10 mouse cellular contexts compared by ENCODE assay signal in the genomic region with DNA sequence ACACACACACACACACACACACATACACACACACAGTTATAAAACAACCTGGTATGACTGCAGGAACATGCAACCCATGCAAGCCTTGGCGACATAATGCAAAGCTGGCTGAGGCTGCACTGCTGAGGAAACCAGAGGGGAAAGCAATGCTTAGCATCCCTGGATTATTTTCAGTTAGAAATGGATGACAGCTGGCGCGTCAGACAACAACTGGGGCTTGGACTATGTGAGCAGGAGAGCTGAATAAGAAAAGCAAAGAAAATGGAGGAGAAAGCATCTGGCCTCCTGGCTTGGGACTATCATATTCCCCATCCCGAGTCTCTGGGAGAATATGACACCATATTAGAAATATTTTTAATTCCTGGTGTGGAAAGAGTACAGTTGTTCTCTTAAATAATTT. TPM values are rescaled to one million over a fixed set of nuclear protein-coding genes. Genes with fewer than 3 reads are reported as not detected.
DNase-seq lines count a peak whose midpoint lies in the region; ATAC-seq lines count a peak whose summit lies in the region.
"Had no signal": no experiment of that assay in that cellular context is flagged by ENCODE, and none has a peak within 500 bp of the region (broad histone marks: within the 10 kb centered on the region; RNA-seq: fewer than 3 reads in every experiment).

No protein-coding gene starts in this region.

- H3K36me3 ChIP-seq in hindbrain, embryonic 12.5 days, result 0 out of 2 replicates have a peak, but pooled peaks cover 2% of the 10 kb centered on the region
- no peaks in the 10 kb centered on the region for H3K36me3 ChIP-seq in hindbrain, embryonic 14.5 days (replicated peaks; ENCODE audit: control insufficient read depth, insufficient read depth)
- H3K36me3 ChIP-seq in heart, embryonic 15.5 days, result no peaks in the 10 kb centered on the region

- H3K9ac ChIP-seq in hindbrain, embryonic 12.5 days, result no peak overlapping the region
- H3K9ac ChIP-seq in hindbrain, embryonic 14.5 days, result no peak overlapping the region
- no peak overlapping the region for H3K9ac ChIP-seq in heart, embryonic 15.5 days

- no peak overlapping the region for H3K4me3 ChIP-seq in hindbrain, embryonic 12.5 days
- H3K4me3 ChIP-seq in hindbrain, embryonic 14.5 days (replicated peaks; ENCODE audit: low read length), result no peak overlapping the region
- no peak overlapping the region for H3K4me3 ChIP-seq in heart, embryonic 15.5 days

- H3K4me2 ChIP-seq in hindbrain, embryonic 12.5 days (replicated peaks), result no peak overlapping the region
- no peak overlapping the region for H3K4me2 ChIP-seq in hindbrain, embryonic 14.5 days (replicated peaks)
- H3K4me2 ChIP-seq in heart, embryonic 15.5 days, result no peak overlapping the region

- H3K4me1 ChIP-seq in hindbrain, embryonic 12.5 days, result peaks cover 6% of the 10 kb centered on the region; the same call in 1 of the 2 replicates
- peaks cover 6% of the 10 kb centered on the region; the same call in 1 of the 2 replicates for H3K4me1 ChIP-seq in hindbrain, embryonic 14.5 days (replicated peaks; ENCODE audit: control insufficient read depth, insufficient read depth, low read length)
- peaks cover 8% of the 10 kb centered on the region for H3K4me1 ChIP-seq in heart, embryonic 15.5 days (replicated peaks)

- WGBS in hindbrain, embryonic 12.5 days, result 73% methylated on average over 4 of the region's 4 CpGs
- WGBS in hindbrain, embryonic 14.5 days, result 87% methylated on average over 4 of the region's 4 CpGs
- WGBS in heart, embryonic 15.5 days, result 75% methylated on average over 4 of the region's 4 CpGs

- no peak for DNase-seq in hindbrain, embryonic 14.5 days (ENCODE audit: low spot score)
- DNase-seq in right cerebral cortex, postnatal 14 days, result peak; percentile 8
- no peak for DNase-seq in right cerebral cortex, postnatal 36 days (ENCODE audit: low spot score in 2 of 2)
- DNase-seq in spleen, postnatal 36 days (ENCODE audit: low spot score in 2 of 2), result no peak
- no peak for DNase-seq in kidney, adult 8-10 months
- DNase-seq: adrenal gland, postnatal 10 days; cerebellum, postnatal 36 days had no signal

- H3K27ac ChIP-seq in hindbrain, embryonic 12.5 days, result peak overlapping the region; percentile 40; the same call in 1 of the 2 replicates
- H3K27ac ChIP-seq in hindbrain, embryonic 14.5 days, result no peak overlapping the region
- H3K27ac ChIP-seq in heart, embryonic 15.5 days, result peak overlapping the region; percentile 53

- no peak for ATAC-seq in hindbrain, embryonic 12.5 days (ENCODE audit: low FRiP score)
- no peak for ATAC-seq in hindbrain, embryonic 14.5 days (ENCODE audit: low FRiP score)
- no peak for ATAC-seq in heart, embryonic 15.5 days (replicated peaks; ENCODE audit: insufficient number of reproducible peaks, insufficient read depth, low FRiP score, low read depth)
- ATAC-seq: intestine, embryonic 16.5 days had no signal

- no peaks in the 10 kb centered on the region for H3K27me3 ChIP-seq in hindbrain, embryonic 12.5 days
- H3K27me3 ChIP-seq in hindbrain, embryonic 14.5 days (ENCODE audit: control insufficient read depth, insufficient read depth, low read length), result no peaks in the 10 kb centered on the region
- no peaks in the 10 kb centered on the region for H3K27me3 ChIP-seq in heart, embryonic 15.5 days

- no peaks in the 10 kb centered on the region for H3K9me3 ChIP-seq in hindbrain, embryonic 12.5 days (replicated peaks)
- H3K9me3 ChIP-seq in hindbrain, embryonic 14.5 days (ENCODE audit: control insufficient read depth, low read length), result no peaks in the 10 kb centered on the region
- no peaks in the 10 kb centered on the region for H3K9me3 ChIP-seq in heart, embryonic 15.5 days (replicated peaks)

RNA-seq across cellular contexts. Expression of a gene that starts 4.1 kb away (rescaled TPM):
- polyA plus RNA-seq in hindbrain, embryonic 12.5 days (2016; fragmentation: Nextera tagmentation; extraction: Ambion mirVana), result 8.4 and 14.4 TPM in 2 replicates
- 7.5 and 8.6 TPM in 2 replicates for polyA plus RNA-seq in hindbrain, embryonic 14.5 days (2014; fragmentation: Nextera tagmentation; extraction: Ambion mirVana)
- 8.7 and 9.8 TPM in 2 replicates for polyA plus RNA-seq in heart, embryonic 15.5 days (2015; fragmentation: Nextera tagmentation; extraction: Ambion mirVana)

RNA-seq across cellular contexts. Expression of a gene that starts 4.2 kb away (rescaled TPM):
- 168 and 188 TPM in 2 replicates for polyA plus RNA-seq in hindbrain, embryonic 12.5 days (2016; fragmentation: Nextera tagmentation; extraction: Ambion mirVana)
- polyA plus RNA-seq in hindbrain, embryonic 14.5 days (2014; fragmentation: Nextera tagmentation; extraction: Ambion mirVana), result 178 and 212 TPM in 2 replicates
- 48.1 and 52.8 TPM in 2 replicates for polyA plus RNA-seq in heart, embryonic 15.5 days (2015; fragmentation: Nextera tagmentation; extraction: Ambion mirVana)
